Mouse (Mus musculus) WW6 (cell line): ENCODE data around the gene Olfr1477.
"Not testable (repeated sequence)": the region's sequence is repeated elsewhere in the genome, so short reads cannot be mapped to it uniquely, and the experiment has no call there.

Source experiments
- DNase-seq: peaks from one replicate; pipeline ENCODE4 v3.0.0-alpha.2; 2013; ENCODE audit warnings: low read depth, low spot score

Olfr1477 gene

DNA sequence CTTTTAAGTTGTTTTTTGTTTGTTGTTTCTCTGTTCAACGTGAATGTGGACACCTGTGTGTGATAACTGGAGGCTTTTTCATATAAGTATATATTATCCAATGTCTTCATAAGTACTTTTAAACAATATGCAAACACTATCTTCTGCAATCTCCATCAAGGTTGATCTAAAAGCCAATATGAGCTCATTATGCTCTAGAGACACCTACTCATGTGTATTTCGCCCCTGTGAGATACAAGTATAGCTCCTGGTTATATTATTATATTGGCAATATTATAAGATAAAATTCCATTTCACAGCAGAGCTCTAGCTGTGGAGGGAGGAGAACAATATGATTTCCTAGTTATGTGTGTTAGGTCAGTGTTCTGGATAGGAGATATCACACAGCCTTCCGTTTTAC, at the start of gene Olfr1477:
Gene Olfr1477 (plus strand): TSS at position 301 of the 400 bp plus-strand sequence.
- no peak for DNase-seq

DNA sequence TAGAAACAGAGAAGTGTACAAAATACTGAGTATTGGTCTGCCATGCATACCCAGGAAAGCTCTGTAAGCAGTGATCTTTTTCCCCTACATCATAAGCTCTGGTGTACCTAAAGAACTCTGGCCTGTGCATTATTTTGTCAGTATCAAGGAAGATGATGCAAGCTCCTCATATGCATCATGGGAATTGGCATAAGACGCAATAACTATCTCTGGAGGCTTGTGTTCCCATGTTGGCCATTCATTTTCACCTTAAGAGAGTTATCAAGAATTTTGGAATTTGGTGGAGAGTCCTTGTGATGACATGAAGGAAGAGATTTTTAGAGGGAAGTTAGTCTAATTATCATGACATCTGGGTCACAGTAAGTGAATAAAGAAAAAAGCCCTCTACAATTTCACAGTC, 44.4 kb upstream of the Olfr1477 start, which contains the start of gene Olfr1472:
Gene Olfr1472 (minus strand): TSS at position 101 of the 400 bp plus-strand sequence.
- no peak for DNase-seq

DNA sequence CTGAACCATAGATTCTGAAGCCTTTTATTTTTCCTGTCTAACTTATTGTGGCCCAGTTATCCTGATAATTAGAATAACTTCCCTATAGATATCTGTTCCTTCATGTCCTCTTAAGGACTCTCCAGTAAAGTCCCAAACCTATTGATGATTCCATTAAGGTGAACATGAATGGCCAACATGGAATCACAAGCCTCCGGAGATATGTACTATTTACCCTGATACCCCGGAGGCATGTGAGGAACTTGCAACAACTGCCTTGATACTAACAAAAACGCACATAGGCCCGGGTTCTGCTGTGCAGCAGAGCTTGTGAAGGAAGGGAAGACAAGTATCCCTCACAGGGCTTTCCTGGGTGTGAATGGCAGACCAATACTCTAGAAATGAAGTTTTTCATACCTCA, 31.1 kb upstream of the Olfr1477 start, which contains the start of gene Olfr1474:
Gene Olfr1474 (plus strand): TSS at position 301 of the 400 bp plus-strand sequence.
- not testable (repeated sequence) for DNase-seq

DNA sequence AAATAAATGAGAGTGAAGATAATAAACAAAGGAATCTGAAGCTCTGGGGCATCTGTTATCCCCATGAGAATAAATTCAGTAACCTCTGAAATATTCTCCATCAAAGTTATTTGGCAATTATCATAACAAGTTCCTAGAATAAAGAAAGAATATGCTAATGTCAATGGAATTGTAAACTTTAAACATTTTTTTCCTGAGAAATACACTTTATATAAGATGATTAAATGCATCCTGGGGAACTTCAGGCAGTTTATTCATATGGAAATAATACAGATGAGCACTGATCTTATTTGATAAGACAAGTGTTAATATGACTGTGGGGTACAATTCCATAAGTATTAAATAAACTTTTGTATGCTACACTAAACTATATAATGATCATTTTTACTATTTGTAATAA, 20.2 kb upstream of the Olfr1477 start, which contains the start of gene Olfr1475:
Gene Olfr1475 (minus strand): TSS at position 101 of the 400 bp plus-strand sequence.
- no peak for DNase-seq

DNA sequence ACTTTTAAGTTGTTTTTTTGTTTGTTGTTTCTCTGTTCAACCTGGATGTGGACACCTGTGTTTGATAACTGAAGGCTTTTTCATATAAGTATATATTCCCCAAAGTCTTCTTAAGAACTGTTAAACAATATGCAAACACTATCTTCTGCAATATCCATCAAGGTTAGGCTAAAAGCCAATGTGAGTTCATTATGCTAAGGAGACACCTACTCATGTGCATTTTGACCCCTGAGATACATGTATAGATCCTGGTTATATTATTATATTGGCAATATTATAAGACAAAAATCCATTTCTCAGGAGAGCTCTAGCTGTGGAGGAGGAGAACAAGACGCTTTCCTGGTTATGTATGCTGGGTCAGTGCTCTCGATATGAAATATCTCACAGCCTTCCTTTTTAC, 27.3 kb downstream of the Olfr1477 start, which contains the start of gene Olfr1480:
Gene Olfr1480 (plus strand): TSS at position 301 of the 400 bp plus-strand sequence.
- no peak for DNase-seq
